Mouse (Mus musculus): ENCODE results near the gene Os9.

DNA sequence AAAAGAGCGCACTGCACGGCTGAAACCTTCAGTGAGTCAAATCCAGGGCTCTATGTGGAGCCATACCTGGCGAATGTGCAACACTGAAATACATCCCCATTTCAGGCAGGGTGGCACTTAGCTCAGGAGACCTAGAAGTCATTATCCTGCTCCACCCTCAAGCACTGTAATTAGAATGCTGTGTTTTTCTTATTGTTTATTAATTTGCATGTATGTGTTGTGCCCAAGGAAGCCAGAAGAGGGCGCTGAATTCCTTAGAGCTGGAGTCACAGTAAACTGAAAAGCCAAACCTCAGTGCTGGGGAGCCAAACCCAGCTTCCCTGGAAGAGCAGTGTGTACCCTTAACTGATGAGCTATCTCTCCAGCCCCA, 2.5 kb upstream of the Os9 start:
- TF ChIP-seq CTCF (IDR thresholded peaks at IDR 0.05; ENCODE audit: low read depth, low read length) (peak; percentile 56), TAL1 (conservative IDR thresholded peaks at IDR 0.05; ENCODE audit: low read depth, low read length) (no peak), POLR2AphosphoS5 (IDR thresholded peaks at IDR 0.05; ENCODE audit: insufficient replicate concordance, low read depth, low read length) (no peak), GATA1 (IDR thresholded peaks at IDR 0.05; ENCODE audit: borderline replicate concordance, low read length) (no peak)
